Mouse (Mus musculus) MEL (cell line): ENCODE measurements around the gene Btbd11. TPM values are rescaled to one million over a fixed set of nuclear protein-coding genes. Genes with fewer than 3 reads are reported as not detected.

Experiments used
- DNase-seq: peaks from one replicate; pipeline ENCODE4 v3.0.0; 2011; ENCODE audit warnings: low read depth, low spot score
- H3K27ac ChIP-seq: 2 replicates; pipeline ENCODE4 v1.5.1; 2012; ENCODE audit warnings: low read depth, mild to moderate bottlenecking, control low read depth, low read length, moderate library complexity; ENCODE audit not compliant: control insufficient read depth
- H3K27me3 ChIP-seq, 2 experiments: fragments of 150-350 bp in 1 of 2; sonication (generic) in 1 of 2; 2 replicates each; pipeline ENCODE4 v1.6.1; 2012; ENCODE audit warnings: low read length in 2 of 2, mild to moderate bottlenecking in 2 of 2, improper control_type of control experiment in 1 of 2, moderate library complexity in 1 of 2; ENCODE audit not compliant: insufficient read depth in 2 of 2, control insufficient read depth in 1 of 2
- H3K36me3 ChIP-seq, 2 experiments: 2 replicates each; pipeline ENCODE4 v1.6.1; 2012 to 2014; ENCODE audit warnings: low read length in 2 of 2, improper control_type of control experiment in 1 of 2, inconsistent platforms in 1 of 2, mild to moderate bottlenecking in 1 of 2; ENCODE audit not compliant: insufficient read depth in 2 of 2, control insufficient read depth in 1 of 2
- H3K4me1 ChIP-seq, 2 experiments: fragments of 150-350 bp in 1 of 2; sonication (generic) in 1 of 2; 2 replicates each; pipeline ENCODE4 v1.6.1; 2012; ENCODE audit warnings: low read length in 2 of 2, improper control_type of control experiment in 1 of 2, mild to moderate bottlenecking in 1 of 2; ENCODE audit not compliant: insufficient read depth in 2 of 2, control insufficient read depth in 1 of 2
- H3K4me3 ChIP-seq, 2 experiments: fragments of 150-350 bp in 1 of 2; sonication (generic) in 1 of 2; 2 replicates each; pipeline ENCODE4 v1.5.1; 2012; ENCODE audit warnings: low read depth in 2 of 2, low read length in 2 of 2, mild to moderate bottlenecking in 2 of 2, moderate library complexity in 2 of 2, control low read depth in 1 of 2, improper control_type of control experiment in 1 of 2; ENCODE audit not compliant: control insufficient read depth in 1 of 2, insufficient read depth in 1 of 2
- H3K79me2 ChIP-seq: 2 replicates; pipeline ENCODE4 v1.6.1; 2012; ENCODE audit warnings: mild to moderate bottlenecking, low read length, moderate library complexity; ENCODE audit not compliant: control insufficient read depth, poor library complexity, insufficient read depth
- H3K9ac ChIP-seq: 2 replicates; pipeline ENCODE4 v1.6.1; 2012; ENCODE audit warnings: low read depth, mild to moderate bottlenecking, control low read depth, low read length, moderate library complexity; ENCODE audit not compliant: control insufficient read depth, poor library complexity, severe bottlenecking
- H3K9me3 ChIP-seq: fragments of 150-350 bp; sonication (generic); replicated peaks from 2 replicates; pipeline ENCODE4 v1.6.1; 2012; ENCODE audit warnings: mild to moderate bottlenecking, low read length, improper control_type of control experiment, moderate library complexity; ENCODE audit not compliant: insufficient read depth
- CHD1 ChIP-seq: IDR thresholded peaks from 2 replicates; pipeline ENCODE4 v1.6.1; 2012; ENCODE audit warnings: low read depth, mild to moderate bottlenecking, inconsistent platforms, low read length, improper control_type of control experiment
- CTCF ChIP-seq, 3 experiments: IDR thresholded peaks in 2 of 3; conservative IDR thresholded peaks in 1 of 3; 2 replicates each; pipeline ENCODE4 v1.5.1; 2011 to 2012; ENCODE audit warnings: low read length in 3 of 3, low read depth in 2 of 3, mild to moderate bottlenecking in 2 of 3, improper control_type of control experiment in 1 of 3, inconsistent platforms in 1 of 3, mixed read lengths in 1 of 3, moderate library complexity in 1 of 3; ENCODE audit not compliant: control insufficient read depth in 1 of 3, insufficient read depth in 1 of 3, poor library complexity in 1 of 3, severe bottlenecking in 1 of 3
- ELF1 ChIP-seq: IDR thresholded peaks from 2 replicates; pipeline ENCODE4 v1.6.1; 2014; ENCODE audit warnings: low read depth, mild to moderate bottlenecking, inconsistent platforms, low read length, improper control_type of control experiment, moderate library complexity
- EP300 ChIP-seq, 2 experiments: IDR thresholded peaks; 2 replicates each; pipeline ENCODE4 v1.6.1; 2011; ENCODE audit warnings: improper control_type of control experiment in 2 of 2, low read length in 2 of 2, low read depth in 1 of 2, mild to moderate bottlenecking in 1 of 2
- ETS1 ChIP-seq: IDR thresholded peaks from 2 replicates; pipeline ENCODE4 v1.6.1; 2012; ENCODE audit warnings: low read depth, mild to moderate bottlenecking, inconsistent platforms, low read length, improper control_type of control experiment, moderate library complexity
- GABPA ChIP-seq: IDR thresholded peaks from 2 replicates; pipeline ENCODE4 v1.6.1; 2012; ENCODE audit warnings: low read depth, mild to moderate bottlenecking, inconsistent platforms, low read length, improper control_type of control experiment, moderate library complexity
- GATA1 ChIP-seq: IDR thresholded peaks from 2 replicates; pipeline ENCODE4 v1.6.1; 2011; ENCODE audit warnings: low read depth, low read length, improper control_type of control experiment
- HCFC1 ChIP-seq: IDR thresholded peaks from 2 replicates; pipeline ENCODE4 v1.6.1; 2012; ENCODE audit warnings: low read depth, mild to moderate bottlenecking, inconsistent platforms, low read length, improper control_type of control experiment, moderate library complexity
- JUND ChIP-seq: IDR thresholded peaks from 2 replicates; pipeline ENCODE4 v1.6.1; 2011; ENCODE audit warnings: low read depth, mild to moderate bottlenecking, improper control_type of control experiment, low read length
- MAZ ChIP-seq: IDR thresholded peaks from 2 replicates; pipeline ENCODE4 v1.6.1; 2012; ENCODE audit warnings: low read depth, mild to moderate bottlenecking, inconsistent platforms, low read length, improper control_type of control experiment
- MYB ChIP-seq: IDR thresholded peaks from 2 replicates; pipeline ENCODE4 v1.6.1; 2011; ENCODE audit warnings: mild to moderate bottlenecking, low read depth, low read length, improper control_type of control experiment
- MYC ChIP-seq: IDR thresholded peaks from 2 replicates; pipeline ENCODE4 v1.6.1; 2011; ENCODE audit warnings: low read depth, mild to moderate bottlenecking, low read length, improper control_type of control experiment, moderate library complexity
- NELFE ChIP-seq: IDR thresholded peaks from 2 replicates; pipeline ENCODE4 v1.6.1; 2011; ENCODE audit warnings: low read depth, low read length, improper control_type of control experiment
- POLR2A ChIP-seq, 2 experiments: IDR thresholded peaks; 2 replicates each; pipeline ENCODE4 v1.6.1; 2011 to 2012; ENCODE audit warnings: low read length in 2 of 2, mild to moderate bottlenecking in 2 of 2, control low read depth in 1 of 2, improper control_type of control experiment in 1 of 2, low read depth in 1 of 2, moderate library complexity in 1 of 2; ENCODE audit not compliant: control insufficient read depth in 1 of 2, insufficient read depth in 1 of 2, poor library complexity in 1 of 2
- POLR2AphosphoS5 ChIP-seq: IDR thresholded peaks from 2 replicates; pipeline ENCODE4 v1.6.1; 2012; ENCODE audit warnings: low read depth, borderline replicate concordance, mild to moderate bottlenecking, inconsistent platforms, low read length, moderate library complexity, mixed read lengths
- RAD21 ChIP-seq: IDR thresholded peaks from 2 replicates; pipeline ENCODE4 v1.6.1; 2011; ENCODE audit warnings: mild to moderate bottlenecking, low read depth, low read length, improper control_type of control experiment
- SMC3 ChIP-seq: IDR thresholded peaks from 2 replicates; pipeline ENCODE4 v1.6.1; 2011; ENCODE audit warnings: low read depth, low read length, improper control_type of control experiment
- TBP ChIP-seq: IDR thresholded peaks from 2 replicates; pipeline ENCODE4 v1.8.0; 2011; ENCODE audit warnings: low read depth, low read length, improper control_type of control experiment
- TCF12 ChIP-seq: IDR thresholded peaks from 2 replicates; pipeline ENCODE4 v1.6.1; 2014; ENCODE audit warnings: low read depth, mild to moderate bottlenecking, inconsistent platforms, low read length, improper control_type of control experiment, moderate library complexity
- USF1 ChIP-seq: IDR thresholded peaks from 2 replicates; pipeline ENCODE4 v1.6.1; 2014; ENCODE audit warnings: low read depth, mild to moderate bottlenecking, inconsistent platforms, low read length, improper control_type of control experiment, moderate library complexity
- USF2 ChIP-seq, 2 experiments: IDR thresholded peaks; 2 replicates each; pipeline ENCODE4 v1.6.1; 2011 to 2012; ENCODE audit warnings: improper control_type of control experiment in 2 of 2, low read length in 2 of 2, borderline replicate concordance in 1 of 2, inconsistent platforms in 1 of 2, low read depth in 1 of 2, mild to moderate bottlenecking in 1 of 2; ENCODE audit not compliant: insufficient read depth in 1 of 2
- ZKSCAN1 ChIP-seq: IDR thresholded peaks from 2 replicates; pipeline ENCODE4 v1.6.1; 2012; ENCODE audit warnings: low read depth, mild to moderate bottlenecking, inconsistent platforms, low read length, improper control_type of control experiment, moderate library complexity
- ZMIZ1 ChIP-seq: IDR thresholded peaks from 2 replicates; pipeline ENCODE4 v1.6.1; 2012; ENCODE audit warnings: low read depth, mild to moderate bottlenecking, inconsistent platforms, low read length, improper control_type of control experiment, moderate library complexity
- ZNF384 ChIP-seq: IDR thresholded peaks from 2 replicates; pipeline ENCODE4 v1.6.1; 2012; ENCODE audit warnings: low read depth, mild to moderate bottlenecking, inconsistent platforms, low read length, improper control_type of control experiment
- polyA plus RNA-seq, 2 experiments: library from polyadenylated mRNA; stranded (reverse) in 1 of 2; unstranded in 1 of 2; fragments of >175 nt in 1 of 2; fragments of >200 nt in 1 of 2; gene quantifications; 2 replicates each; pipeline versions ENCODE4 v1.2.1 to v1.2.4; 2012; ENCODE audit warnings: low replicate concordance in 2 of 2, low read depth in 1 of 2; ENCODE audit not compliant: insufficient read length in 2 of 2, insufficient read depth in 1 of 2, missing spikeins in 1 of 2
- total RNA-seq: library from RNA; depleted of rRNA; stranded (reverse); fragments of 300-350 nt; gene quantifications from 2 replicates; pipeline ENCODE4 v1.2.3, GENCODE M21; 2012

Btbd11 gene
- total and polyA plus RNA-seq, 3 experiments: not detected

- Histone ChIP-seq H3K4me1 (no peaks in the 10 kb centered on the region), H3K27ac (no peak overlapping the region), H3K27me3 (no peaks in the 10 kb centered on the region), H3K79me2 (no peaks in the 10 kb centered on the region), H3K9me3 (no peaks in the 10 kb centered on the region), H3K4me3 (no peak overlapping the region), H3K36me3 (no peaks in the 10 kb centered on the region), H3K9ac (no peak overlapping the region)
- TF ChIP-seq MYB: no peak
- TF ChIP-seq EP300 (IDR thresholded peaks at IDR 0.05; ENCODE audit: low read depth in 1 of 2, low read length in 2 of 2): no peak
- TF ChIP-seq TCF12: no peak
- no peak for TF ChIP-seq MYC
- no peak for TF ChIP-seq NELFE
- no peak for TF ChIP-seq CHD1
- TF ChIP-seq TBP: no peak
- TF ChIP-seq ZMIZ1: no peak
- TF ChIP-seq JUND: no peak
- TF ChIP-seq ZKSCAN1: no peak
- no peak for TF ChIP-seq HCFC1
- no peak for TF ChIP-seq GABPA
- no peak for TF ChIP-seq USF2 (IDR thresholded peaks at IDR 0.05; ENCODE audit: borderline replicate concordance in 1 of 2, insufficient read depth in 1 of 2, low read depth in 1 of 2, low read length in 2 of 2)
- TF ChIP-seq POLR2A (IDR thresholded peaks at IDR 0.05; ENCODE audit: control insufficient read depth in 1 of 2, insufficient read depth in 1 of 2, low read depth in 1 of 2, low read length in 2 of 2, poor library complexity in 1 of 2): no peak
- TF ChIP-seq SMC3: no peak
- TF ChIP-seq USF1: no peak
- TF ChIP-seq ETS1: no peak
- TF ChIP-seq CTCF (IDR thresholded peaks at IDR 0.05 in 2 of 3, conservative IDR thresholded peaks at IDR 0.05 in 1 of 3; ENCODE audit: control insufficient read depth in 1 of 3, insufficient read depth in 1 of 3, low read depth in 2 of 3, low read length in 3 of 3, poor library complexity in 1 of 3, severe bottlenecking in 1 of 3): no peak
- no peak for TF ChIP-seq RAD21
- TF ChIP-seq ZNF384: no peak
- no peak for DNase-seq
These were observed 23.7 kb upstream of the Btbd11 start for GRCm38 (mm10) chr10:85362766-85363442.

DNA sequence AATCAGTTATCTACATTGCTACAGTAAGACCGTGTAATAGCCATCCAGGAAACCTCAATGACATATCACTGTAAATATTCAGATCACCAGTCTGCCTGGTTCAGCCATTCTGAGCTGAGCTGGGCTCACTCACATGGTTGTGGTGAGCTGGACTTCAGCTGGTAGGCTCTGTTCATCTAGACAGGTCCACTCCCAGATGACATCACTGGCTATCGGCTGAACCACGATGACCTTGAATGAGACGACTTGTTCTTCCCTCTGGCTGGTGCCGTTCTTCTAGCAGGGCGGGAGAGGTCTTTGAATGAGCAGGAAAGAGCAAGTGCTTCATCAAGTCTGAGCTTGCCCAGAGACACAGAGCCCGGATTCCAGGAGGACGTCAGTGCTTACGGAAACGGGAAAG, 19.7 kb upstream of the Btbd11 start:
- no peak overlapping the region for H3K9ac ChIP-seq
- no peak for DNase-seq
- H3K4me3 ChIP-seq: no peak overlapping the region
- no peak overlapping the region for H3K27ac ChIP-seq
- no peaks in the 10 kb centered on the region for H3K36me3 ChIP-seq
- no peaks in the 10 kb centered on the region for H3K4me1 ChIP-seq
- H3K9me3 ChIP-seq: no peaks in the 10 kb centered on the region
- no peak for TF ChIP-seq GATA1
- no peak for TF ChIP-seq MYB
- TF ChIP-seq NELFE: no peak
- no peak for TF ChIP-seq CTCF (IDR thresholded peaks at IDR 0.05 in 2 of 3, conservative IDR thresholded peaks at IDR 0.05 in 1 of 3; ENCODE audit: control insufficient read depth in 1 of 3, insufficient read depth in 1 of 3, low read depth in 2 of 3, low read length in 3 of 3, poor library complexity in 1 of 3, severe bottlenecking in 1 of 3)
- TF ChIP-seq GABPA: no peak
- no peak for TF ChIP-seq RAD21
- TF ChIP-seq POLR2AphosphoS5: no peak
- no peak for TF ChIP-seq ZMIZ1
- TF ChIP-seq MAZ: no peak
- no peak for TF ChIP-seq JUND
- TF ChIP-seq HCFC1: no peak
- no peak for TF ChIP-seq ELF1
- no peak for TF ChIP-seq USF1
- H3K27me3 ChIP-seq: no peaks in the 10 kb centered on the region
- no peaks in the 10 kb centered on the region for H3K79me2 ChIP-seq
